Mouse (Mus musculus): Measurements from ENCODE around the gene Txlna. TPM values are rescaled to one million over a fixed set of nuclear protein-coding genes. Genes with fewer than 3 reads are reported as not detected.

Gene Txlna
- polyA plus RNA-seq, 1 experiment from 2014 or later, result 84.4 TPM

- ATAC-seq (replicated peaks; ENCODE audit: low FRiP score), result no peak
- no peak overlapping the region for H3K4me3 ChIP-seq (replicated peaks)
- peaks cover 30% of the 10 kb centered on the region for H3K4me1 ChIP-seq
- H3K36me3 ChIP-seq, result no peaks in the 10 kb centered on the region
- WGBS, result 89% methylated on average over 1 of the region's 1 CpGs
- H3K4me2 ChIP-seq, result no peak overlapping the region
- no peaks in the 10 kb centered on the region for H3K27me3 ChIP-seq
- no peak overlapping the region for H3K27ac ChIP-seq
- no peaks in the 10 kb centered on the region for H3K9me3 ChIP-seq (replicated peaks)
- no peak overlapping the region for H3K9ac ChIP-seq
These were observed 58.6 kb downstream of the Txlna start for GRCm38 (mm10) chr4:129582251-129582650.

- Histone ChIP-seq H3K27ac (peak overlapping the region; percentile 65), H3K4me3 (replicated peaks) (no peak overlapping the region), H3K4me1 (peaks cover 33% of the 10 kb centered on the region), H3K27me3 (no peaks in the 10 kb centered on the region), H3K9me3 (replicated peaks) (no peaks in the 10 kb centered on the region), H3K9ac (no peak overlapping the region), H3K36me3 (no peaks in the 10 kb centered on the region), H3K4me2 (no peak overlapping the region)
- 62% methylated on average over 7 of the region's 7 CpGs for WGBS
- no peak for ATAC-seq (replicated peaks; ENCODE audit: low FRiP score)
These were observed 60.5 kb downstream of the Txlna start for GRCm38 (mm10) chr4:129580347-129580746.

GRCm38 (mm10) chr4:129578466-129578865, 62.4 kb downstream of the Txlna start, which contains the start of gene Fam167b:
Fam167b (minus strand) TSS chr4:129578549.
- Histone ChIP-seq H3K27me3 (no peaks in the 10 kb centered on the region), H3K4me1 (peaks cover 24% of the 10 kb centered on the region), H3K9ac (0 out of 2 replicates have a peak within 1 kb of the TSS, but pooled peaks have one; percentile 2), H3K36me3 (no peaks in the 10 kb centered on the region), H3K4me3 (replicated peaks) (peak within 1 kb of the TSS; percentile 26), H3K4me2 (peak within 1 kb of the TSS; percentile 47), H3K9me3 (replicated peaks) (no peaks in the 10 kb centered on the region), H3K27ac (peak within 1 kb of the TSS; percentile 74)
- ATAC-seq (replicated peaks; ENCODE audit: low FRiP score), result no peak
- 79% methylated on average over 5 of the region's 5 CpGs for WGBS

GRCm38 (mm10) chr4:129577688-129578087, 63.2 kb downstream of the Txlna start:
- ATAC-seq (replicated peaks; ENCODE audit: low FRiP score), result no peak
- Histone ChIP-seq H3K27ac (peak overlapping the region; percentile 74), H3K4me2 (peak overlapping the region; percentile 47), H3K27me3 (no peaks in the 10 kb centered on the region), H3K4me3 (replicated peaks) (peak overlapping the region; percentile 26), H3K9ac (no peak overlapping the region), H3K36me3 (no peaks in the 10 kb centered on the region), H3K4me1 (peaks cover 24% of the 10 kb centered on the region), H3K9me3 (replicated peaks) (no peaks in the 10 kb centered on the region)
- WGBS, result 84% methylated on average over 7 of the region's 7 CpGs

GRCm38 (mm10) chr4:129576863-129577491, 63.9 kb downstream of the Txlna start:
- H3K4me3 ChIP-seq (replicated peaks), result peak overlapping the region; percentile 26
- peak overlapping the region; percentile 2; the same call in 1 of the 2 replicates for H3K9ac ChIP-seq
- no peaks in the 10 kb centered on the region for H3K27me3 ChIP-seq
- H3K27ac ChIP-seq, result no peak overlapping the region
- no peak for ATAC-seq (replicated peaks; ENCODE audit: low FRiP score)
- 31% methylated on average over 21 of the region's 21 CpGs for WGBS
- H3K4me1 ChIP-seq, result peaks cover 24% of the 10 kb centered on the region
- peak overlapping the region; percentile 47 for H3K4me2 ChIP-seq
- no peaks in the 10 kb centered on the region for H3K9me3 ChIP-seq (replicated peaks)
- no peaks in the 10 kb centered on the region for H3K36me3 ChIP-seq

Small RNA genes lying within 50 kb of the gene (microRNA-seq; reads per million reads assigned to microRNA genes)
- gene Mir7016, result not detected

Other genes starting within 250 kb of the Txlna start
- gene Zbtb8b, start 200.2 kb downstream of the Txlna start, polyA plus RNA-seq (2015; fragmentation: Nextera tagmentation; extraction: Ambion mirVana), result 4.1 and 4.9 TPM in 2 replicates
- gene Bsdc1, start 179.5 kb downstream of the Txlna start, polyA plus RNA-seq (2015; fragmentation: Nextera tagmentation; extraction: Ambion mirVana), result 26.4 and 28.8 TPM in 2 replicates
- gene Tssk3, start 150.0 kb downstream of the Txlna start, polyA plus RNA-seq (2015; fragmentation: Nextera tagmentation; extraction: Ambion mirVana), result not detected in 2 replicates
- gene Fam229a, start 149.9 kb downstream of the Txlna start, polyA plus RNA-seq (2015; fragmentation: Nextera tagmentation; extraction: Ambion mirVana), result not detected in 2 replicates
- 881 and 886 TPM in 2 replicates for gene Marcksl1, start 127.5 kb downstream of the Txlna start, polyA plus RNA-seq (2015; fragmentation: Nextera tagmentation; extraction: Ambion mirVana)
- gene Hdac1, start 98.4 kb downstream of the Txlna start, polyA plus RNA-seq (2015; fragmentation: Nextera tagmentation; extraction: Ambion mirVana), result 264 and 274 TPM in 2 replicates
- 11.3 and 11.4 TPM in 2 replicates for gene Lck, start 67.4 kb downstream of the Txlna start, polyA plus RNA-seq (2015; fragmentation: Nextera tagmentation; extraction: Ambion mirVana)
- gene Fam167b, start 62.5 kb downstream of the Txlna start, polyA plus RNA-seq (2015; fragmentation: Nextera tagmentation; extraction: Ambion mirVana), result 27.8 and 29.1 TPM in 2 replicates
- 287 and 288 TPM in 2 replicates for gene Eif3i, start 40.4 kb downstream of the Txlna start, polyA plus RNA-seq (2015; fragmentation: Nextera tagmentation; extraction: Ambion mirVana)
- gene Tmem234, start 40.4 kb downstream of the Txlna start, polyA plus RNA-seq (2015; fragmentation: Nextera tagmentation; extraction: Ambion mirVana), result 209 and 215 TPM in 2 replicates
- 2.1 and 2.4 TPM in 2 replicates for gene Dcdc2b, start 26.8 kb downstream of the Txlna start, polyA plus RNA-seq (2015; fragmentation: Nextera tagmentation; extraction: Ambion mirVana)
- gene Iqcc, start 22.0 kb downstream of the Txlna start, polyA plus RNA-seq (2015; fragmentation: Nextera tagmentation; extraction: Ambion mirVana), result 29.4 TPM in 2 replicates
- gene Ccdc28b, start 17.1 kb downstream of the Txlna start, polyA plus RNA-seq (2015; fragmentation: Nextera tagmentation; extraction: Ambion mirVana), result 52.4 and 65.7 TPM in 2 replicates
- gene Kpna6, start 31.7 kb upstream of the Txlna start, polyA plus RNA-seq (2015; fragmentation: Nextera tagmentation; extraction: Ambion mirVana), result 18.6 and 18.7 TPM in 2 replicates
- gene Tmem39b, start 55.8 kb upstream of the Txlna start, polyA plus RNA-seq (2015; fragmentation: Nextera tagmentation; extraction: Ambion mirVana), result 20.2 and 21.6 TPM in 2 replicates
- 118 and 125 TPM in 2 replicates for gene Khdrbs1, start 101.2 kb upstream of the Txlna start, polyA plus RNA-seq (2015; fragmentation: Nextera tagmentation; extraction: Ambion mirVana)
- gene Ptp4a2, start 170.2 kb upstream of the Txlna start, polyA plus RNA-seq (2015; fragmentation: Nextera tagmentation; extraction: Ambion mirVana), result 311 and 374 TPM in 2 replicates

Data from kidney, embryonic 15.5 days (tissue).